Mouse (Mus musculus) liver, adult 2 months (tissue): ENCODE results near the gene Spink4. TPM values are rescaled to one million over a fixed set of nuclear protein-coding genes. Genes with fewer than 3 reads are reported as not detected.

ENCODE experiments used
- DNase-seq: peaks from one replicate; pipeline ENCODE4 v3.0.0-alpha.2; 2011; ENCODE audit warnings: low read depth, low spot score; ENCODE audit errors: extremely low read depth
- H3K27ac ChIP-seq: fragments of 200-500 bp; replicated peaks from 2 replicates; pipeline ENCODE4 v1.5.1; 2012; ENCODE audit warnings: low read depth, mild to moderate bottlenecking, control low read depth, inconsistent platforms, low read length; ENCODE audit not compliant: insufficient read depth
- H3K27me3 ChIP-seq: fragments of 200-500 bp; 2 replicates; pipeline ENCODE4 v1.6.1; 2012; ENCODE audit warnings: mild to moderate bottlenecking, moderate library complexity, low read length, inconsistent platforms; ENCODE audit not compliant: control insufficient read depth, insufficient read depth
- H3K36me3 ChIP-seq: fragments of 200-500 bp; 2 replicates; pipeline ENCODE4 v1.6.1; 2012; ENCODE audit warnings: low read length, inconsistent platforms; ENCODE audit not compliant: control insufficient read depth, insufficient read depth
- H3K4me1 ChIP-seq: fragments of 200-500 bp; 2 replicates; pipeline ENCODE4 v1.6.1; 2011; ENCODE audit warnings: low read length; ENCODE audit not compliant: control insufficient read depth, insufficient read depth
- H3K4me3 ChIP-seq: fragments of 200-500 bp; 2 replicates; pipeline ENCODE4 v1.5.1; 2011; ENCODE audit warnings: low read depth, mild to moderate bottlenecking, control low read depth, low read length, moderate library complexity; ENCODE audit not compliant: insufficient read depth
- H3K79me2 ChIP-seq: fragments of 200-500 bp; 2 replicates; pipeline ENCODE4 v1.6.1; 2012; ENCODE audit warnings: inconsistent platforms, mild to moderate bottlenecking, low read length, moderate library complexity; ENCODE audit not compliant: control insufficient read depth, insufficient read depth
- H3K9ac ChIP-seq: fragments of 200-500 bp; 2 replicates; pipeline ENCODE4 v1.6.1; 2012; ENCODE audit warnings: low read depth, mild to moderate bottlenecking, control low read depth, inconsistent platforms, low read length
- CTCF ChIP-seq: fragments of 200-500 bp; IDR thresholded peaks from 2 replicates; pipeline ENCODE4 v1.5.1; 2011; ENCODE audit warnings: low read depth, low read length, control low read depth
- POLR2A ChIP-seq: fragments of 200-500 bp; IDR thresholded peaks from 2 replicates; pipeline ENCODE4 v1.6.1; 2011; ENCODE audit warnings: low read length, control low read depth; ENCODE audit not compliant: insufficient read depth; ENCODE audit errors: extremely low read depth
- WGBS: fragments of 180-500 bp; shearing (Covaris S2); methylation state at CpG from one replicate; pipeline ENCODE4 v1.1.7; 2018; 5-methylcytosine and 5-hydroxymethylcytosine counted together
- polyA plus RNA-seq: library from polyadenylated mRNA; depleted of rRNA; stranded (reverse); fragments of >200 nt; gene quantifications from 2 replicates; pipeline ENCODE4 v1.2.3, GENCODE M21; 2012
- total RNA-seq: library from RNA; depleted of rRNA; stranded (reverse); fragments of >200 nt; gene quantifications from 2 replicates; pipeline ENCODE4 v1.2.3, GENCODE M21; 2014

Gene Spink4
- total and polyA plus RNA-seq, 2 experiments: 1.4 to 1.9 TPM

DNA sequence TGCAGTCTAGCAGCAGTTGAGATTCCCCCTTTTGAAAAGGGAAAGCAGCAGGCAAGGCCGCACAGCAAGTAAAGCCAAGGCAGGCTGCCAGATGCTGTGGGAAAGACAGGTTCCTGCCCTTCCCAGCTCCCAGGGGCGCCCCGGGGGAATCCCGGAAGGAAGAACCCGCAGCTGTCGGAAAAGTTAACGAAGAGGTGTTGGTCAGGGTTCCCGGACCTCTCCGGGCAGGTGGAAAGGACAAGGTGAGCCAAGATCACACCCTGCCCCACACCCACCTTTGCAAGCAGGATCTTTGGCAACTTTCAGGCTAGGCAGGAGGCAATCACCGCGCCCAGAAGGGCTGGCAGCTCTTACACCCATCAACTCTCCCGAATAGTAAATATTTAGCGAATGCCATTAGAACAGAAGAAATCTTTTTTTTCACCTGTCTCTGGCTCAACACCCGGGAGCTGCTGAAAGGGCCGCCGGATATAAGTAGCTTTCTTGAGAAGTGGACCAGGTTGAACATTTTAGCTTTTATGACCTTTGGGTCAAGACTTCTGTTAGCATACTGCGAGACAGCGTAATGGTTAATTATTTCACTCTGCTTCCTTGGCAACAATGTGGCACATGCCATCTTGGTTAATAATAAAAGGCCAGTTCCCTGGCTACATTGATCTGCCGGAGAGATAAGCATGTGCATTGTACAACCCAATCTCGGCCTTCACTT, 11.4 kb upstream of the Spink4 start:
- peak; percentile 92 for DNase-seq
- WGBS: 13% methylated on average over 20 of the region's 20 CpGs
- no peaks in the 10 kb centered on the region for H3K79me2 ChIP-seq
- peak overlapping the region; percentile 12; the same call in 1 of the 2 replicates for H3K9ac ChIP-seq
- H3K4me3 ChIP-seq: peak overlapping the region; percentile 7; the same call in 1 of the 2 replicates
- H3K27me3 ChIP-seq: no peaks in the 10 kb centered on the region
- peaks cover 3% of the 10 kb centered on the region for H3K4me1 ChIP-seq
- no peaks in the 10 kb centered on the region for H3K36me3 ChIP-seq
- H3K27ac ChIP-seq: peak overlapping the region; percentile 43
- TF ChIP-seq CTCF (no peak), POLR2A (no peak)

DNA sequence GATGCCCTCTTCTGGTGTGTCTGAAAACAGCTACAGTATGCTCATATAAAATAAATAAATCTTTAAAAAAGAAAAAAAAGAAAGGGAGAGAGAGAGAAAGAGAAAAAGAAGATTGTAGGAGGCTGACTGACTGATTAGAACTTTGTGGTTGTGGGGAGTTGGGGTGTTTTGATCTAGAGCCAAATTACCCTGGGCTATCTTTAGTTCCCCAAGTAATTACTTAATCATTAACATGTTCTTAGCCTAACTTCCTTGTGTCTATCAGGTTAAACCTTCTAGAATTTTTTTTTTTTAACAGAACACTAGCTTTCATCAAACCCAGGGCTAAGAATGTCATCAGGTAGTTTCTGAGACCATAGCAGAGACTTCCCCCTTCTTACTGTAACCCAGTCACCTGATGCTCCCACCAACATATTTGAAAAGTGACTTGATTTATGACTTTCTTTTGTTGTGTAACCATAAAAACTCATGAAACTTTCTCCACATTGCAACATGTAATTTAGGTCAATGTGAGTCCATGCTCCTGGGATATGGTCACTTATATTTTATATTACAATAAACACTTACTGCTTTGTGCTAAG, 5.5 kb upstream of the Spink4 start:
- no peak for DNase-seq
- no peak overlapping the region for H3K9ac ChIP-seq
- H3K27me3 ChIP-seq: no peaks in the 10 kb centered on the region
- H3K27ac ChIP-seq: no peak overlapping the region
- no peaks in the 10 kb centered on the region for H3K36me3 ChIP-seq
- H3K4me1 ChIP-seq: no peaks in the 10 kb centered on the region
- TF ChIP-seq CTCF (no peak), POLR2A (no peak)
- H3K4me3 ChIP-seq: no peak overlapping the region
- H3K79me2 ChIP-seq: no peaks in the 10 kb centered on the region

DNA sequence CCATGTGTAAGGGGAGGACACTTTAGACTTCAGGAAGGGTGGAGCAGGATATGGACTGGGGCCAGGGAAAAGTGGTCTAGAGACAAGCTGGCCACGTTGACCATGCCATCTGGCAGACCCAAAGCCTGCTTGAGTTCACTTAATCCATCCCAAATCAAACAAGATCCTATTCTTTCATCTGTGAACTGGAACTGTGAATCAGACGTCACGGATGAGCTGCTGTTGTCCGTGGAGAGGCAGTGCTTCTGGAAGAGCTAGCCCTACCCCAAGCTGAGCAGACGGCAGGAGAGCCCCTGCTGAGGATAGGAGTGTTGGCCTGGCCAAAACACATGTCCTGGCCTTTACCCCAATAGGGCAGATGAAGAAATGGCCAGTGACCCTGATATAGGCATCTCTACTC, 3.9 kb upstream of the Spink4 start:
- Histone ChIP-seq H3K79me2 (no peaks in the 10 kb centered on the region), H3K27ac (no peak overlapping the region), H3K36me3 (no peaks in the 10 kb centered on the region), H3K27me3 (no peaks in the 10 kb centered on the region), H3K9ac (no peak overlapping the region), H3K4me1 (no peaks in the 10 kb centered on the region), H3K4me3 (no peak overlapping the region)
- WGBS: 78% methylated on average over 5 of the region's 5 CpGs
- no peak for DNase-seq
- TF ChIP-seq CTCF (no peak), POLR2A (no peak)

DNA sequence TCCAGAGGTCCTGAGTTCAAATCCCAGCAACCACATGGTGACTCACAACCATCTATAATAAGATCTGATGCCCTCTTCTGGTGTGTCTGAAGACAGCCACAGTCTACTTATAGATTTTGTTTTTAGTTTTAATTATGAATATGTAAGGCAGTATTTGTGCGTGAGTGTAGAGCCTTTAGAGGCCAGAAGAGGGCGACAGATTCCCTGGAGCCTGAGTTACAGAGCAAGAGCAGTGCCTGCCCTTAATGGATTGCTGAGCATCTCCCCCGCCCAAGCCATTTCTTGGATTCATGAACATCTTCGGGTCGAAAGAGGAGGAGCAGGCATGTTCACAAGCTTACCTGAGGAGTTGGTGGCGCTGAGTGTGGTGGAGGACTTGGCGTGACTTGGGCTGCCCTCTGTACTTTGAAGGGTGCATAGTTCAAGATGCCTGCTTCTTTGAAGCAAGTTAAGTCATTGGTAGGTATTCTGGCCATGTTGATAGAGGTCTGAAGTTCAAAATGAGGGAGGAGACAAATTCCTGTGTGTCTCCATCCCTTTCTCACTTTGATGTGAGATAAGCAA, 3.2 kb upstream of the Spink4 start:
- DNase-seq: no peak
- WGBS: 92% methylated on average over 7 of the region's 7 CpGs
- Histone ChIP-seq H3K4me3 (no peak overlapping the region), H3K27ac (no peak overlapping the region), H3K36me3 (no peaks in the 10 kb centered on the region), H3K4me1 (no peaks in the 10 kb centered on the region), H3K79me2 (no peaks in the 10 kb centered on the region), H3K27me3 (no peaks in the 10 kb centered on the region), H3K9ac (no peak overlapping the region)
- no peak for TF ChIP-seq POLR2A
- TF ChIP-seq CTCF: peak; percentile 7; the same call in 1 of the 2 replicates

DNA sequence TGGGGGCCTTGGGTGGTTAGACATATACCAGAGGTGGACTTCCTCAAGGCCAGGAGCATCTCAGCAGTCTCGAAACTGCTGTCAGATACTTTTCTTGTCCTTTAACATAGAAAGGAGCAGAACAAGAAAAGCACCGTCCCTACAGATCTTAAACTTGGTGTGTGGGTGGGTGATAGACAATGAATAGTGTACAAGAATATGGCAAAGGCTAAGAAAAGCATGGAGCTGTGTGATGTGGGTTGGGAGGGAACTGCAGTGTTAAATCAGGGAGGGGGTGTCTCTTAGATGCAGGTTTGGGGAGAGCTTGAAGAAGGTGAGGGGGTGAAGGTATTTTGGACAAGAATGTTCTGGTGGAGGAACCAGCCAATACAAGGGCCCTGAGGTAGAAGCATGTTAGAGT, 724 bp downstream of the Spink4 start:
- TF ChIP-seq CTCF (no peak), POLR2A (no peak)
- H3K27ac ChIP-seq: no peak overlapping the region
- WGBS: 89% methylated on average over 2 of the region's 2 CpGs

DNA sequence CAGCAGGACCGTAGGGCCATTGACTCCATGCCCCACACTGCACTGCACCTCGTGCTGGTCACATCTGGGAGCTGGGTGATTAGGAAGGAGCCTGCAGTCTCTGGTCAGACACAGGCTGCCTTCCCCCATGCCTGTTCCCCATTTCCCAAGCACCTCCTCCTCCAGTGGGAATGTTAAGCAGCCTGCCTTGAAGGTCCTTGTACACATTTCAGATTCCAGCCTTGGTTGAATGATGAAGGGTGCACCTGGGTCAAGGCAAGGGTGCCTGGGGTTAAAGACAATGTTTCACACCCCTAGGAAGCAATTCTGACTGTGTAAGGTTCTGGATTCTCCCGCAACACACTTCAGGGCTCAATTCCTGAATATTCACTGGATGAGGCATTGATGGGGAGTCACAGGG, 1.4 kb downstream of the Spink4 start:
- Histone ChIP-seq H3K36me3 (no peaks in the 10 kb centered on the region), H3K9ac (no peak overlapping the region), H3K79me2 (no peaks in the 10 kb centered on the region), H3K4me1 (no peaks in the 10 kb centered on the region), H3K4me3 (no peak overlapping the region), H3K27me3 (no peaks in the 10 kb centered on the region), H3K27ac (no peak overlapping the region)
- no peak for DNase-seq
- TF ChIP-seq CTCF (no peak), POLR2A (no peak)
- WGBS: 88% methylated on average over 3 of the region's 3 CpGs

More for the DNA sequence above, 724 bp downstream of the Spink4 start:
- Histone ChIP-seq H3K27me3 (no peaks in the 10 kb centered on the region), H3K4me1 (no peaks in the 10 kb centered on the region), H3K9ac (no peak overlapping the region), H3K36me3 (no peaks in the 10 kb centered on the region), H3K4me3 (no peak overlapping the region), H3K79me2 (no peaks in the 10 kb centered on the region)
- DNase-seq: no peak
